30 mouse cellular contexts compared by ENCODE assay signal in genomic region chr11:94117836-94118235, GRCm38 (mm10).
"Had no signal": no experiment of that assay in that cellular context is flagged by ENCODE, and none has a peak within 500 bp of the region (broad histone marks: within the 10 kb centered on the region; RNA-seq: fewer than 3 reads in every experiment).

No protein-coding gene starts in this region.

- H3K27ac ChIP-seq: left cerebral cortex, adult 2 months; limb, embryonic 10.5 days; limb, embryonic 12.5 days; limb, embryonic 13.5 days; limb, embryonic 15.5 days; liver, embryonic 12.5 days; liver, embryonic 13.5 days; liver, embryonic 14.5 days; liver, embryonic 15.5 days; lung, embryonic 15.5 days; midbrain, embryonic 10.5 days; midbrain, embryonic 12.5 days; midbrain, embryonic 13.5 days; midbrain, embryonic 15.5 days had no signal

- H3K9me3 ChIP-seq: limb, embryonic 10.5 days; limb, embryonic 12.5 days; limb, embryonic 13.5 days; limb, embryonic 15.5 days; liver, embryonic 13.5 days; liver, embryonic 15.5 days; lung, embryonic 15.5 days; megakaryocyte, embryonic 14.5 days; midbrain, embryonic 10.5 days; midbrain, embryonic 12.5 days; midbrain, embryonic 13.5 days; midbrain, embryonic 15.5 days had no signal

- H3K27me3 ChIP-seq: limb, embryonic 12.5 days; limb, embryonic 13.5 days; limb, embryonic 15.5 days; liver, embryonic 12.5 days; liver, embryonic 13.5 days; liver, embryonic 15.5 days; lung, embryonic 15.5 days; megakaryocyte, embryonic 14.5 days; midbrain, embryonic 12.5 days; midbrain, embryonic 13.5 days; midbrain, embryonic 15.5 days had no signal

- ATAC-seq: liver, embryonic 12.5 days; lung, postnatal 0 days; midbrain, embryonic 13.5 days; midbrain, embryonic 15.5 days; midbrain, embryonic 16.5 days had no signal

- H3K9ac ChIP-seq: limb, embryonic 12.5 days; limb, embryonic 13.5 days; limb, embryonic 15.5 days; liver, embryonic 12.5 days; liver, embryonic 13.5 days; liver, embryonic 14.5 days; liver, embryonic 15.5 days; liver, postnatal 0 days; lung, embryonic 14.5 days; lung, embryonic 15.5 days; midbrain, embryonic 12.5 days; midbrain, embryonic 13.5 days; midbrain, embryonic 15.5 days had no signal

- DNase-seq: left cerebral cortex, postnatal 4 days; liver; liver, embryonic 13.5 days; liver, postnatal 0 days; lung, adult 18-20 months; lung, adult 2 months; lung, embryonic 14.5 days; lung, postnatal 10 days; lung, postnatal 14 days; lung, postnatal 36 days; lung, postnatal 4 days; midbrain, embryonic 14.5 days had no signal

- H3K4me2 ChIP-seq: limb, embryonic 12.5 days; limb, embryonic 13.5 days; limb, embryonic 15.5 days; liver, embryonic 12.5 days; liver, embryonic 13.5 days; liver, embryonic 15.5 days; lung, embryonic 14.5 days; lung, embryonic 15.5 days; midbrain, embryonic 11.5 days; midbrain, embryonic 12.5 days; midbrain, embryonic 13.5 days; midbrain, embryonic 15.5 days had no signal

- H3K4me3 ChIP-seq: left cerebral cortex, adult 2 months; limb, embryonic 10.5 days; limb, embryonic 12.5 days; limb, embryonic 13.5 days; limb, embryonic 15.5 days; liver, embryonic 12.5 days; liver, embryonic 13.5 days; liver, embryonic 15.5 days; lung, embryonic 15.5 days; megakaryocyte, embryonic 14.5 days; midbrain, embryonic 10.5 days; midbrain, embryonic 12.5 days; midbrain, embryonic 13.5 days; midbrain, embryonic 15.5 days; myocyte had no signal

- H3K4me1 ChIP-seq: limb, embryonic 10.5 days; limb, embryonic 12.5 days; limb, embryonic 13.5 days; limb, embryonic 15.5 days; lung, embryonic 15.5 days; midbrain, embryonic 10.5 days; midbrain, embryonic 12.5 days; midbrain, embryonic 13.5 days; midbrain, embryonic 15.5 days had no signal
